Mouse (Mus musculus) limb, embryonic 10.5 days (tissue): Measurements from ENCODE around the gene Cped1. TPM values are rescaled to one million over a fixed set of nuclear protein-coding genes. Genes with fewer than 3 reads are reported as not detected.

Source experiments
- DNase-seq: peaks from one replicate; pipeline ENCODE4 v3.0.0-alpha.2; 2017; ENCODE audit warnings: low spot score
- H3K27ac ChIP-seq: fragments of 300-500 bp; sonication (generic); 2 replicates; pipeline ENCODE4 v1.5.1; 2016; ENCODE audit warnings: mild to moderate bottlenecking
- H3K27me3 ChIP-seq: fragments of 300-500 bp; sonication (generic); 2 replicates; pipeline ENCODE4 v1.6.1; 2016; ENCODE audit warnings: low read depth, mild to moderate bottlenecking; ENCODE audit not compliant: poor library complexity, severe bottlenecking
- H3K36me3 ChIP-seq: fragments of 300-500 bp; sonication (generic); 2 replicates; pipeline ENCODE4 v1.6.1; 2016; ENCODE audit warnings: mild to moderate bottlenecking, moderate library complexity
- H3K4me1 ChIP-seq: fragments of 300-500 bp; sonication (generic); 2 replicates; pipeline ENCODE4 v1.6.1; 2016
- H3K4me3 ChIP-seq: fragments of 300-500 bp; sonication (generic); 2 replicates; pipeline ENCODE4 v1.5.1; 2016; ENCODE audit warnings: mild to moderate bottlenecking, moderate library complexity
- H3K9me3 ChIP-seq: fragments of 300-500 bp; sonication (generic); replicated peaks from 2 replicates; pipeline ENCODE4 v1.6.1; 2016; ENCODE audit warnings: mild to moderate bottlenecking
- WGBS: fragments of 180-500 bp; shearing (Covaris S2); methylation state at CpG from one replicate; pipeline ENCODE4 v1.1.7; 2016; 5-methylcytosine and 5-hydroxymethylcytosine counted together
- polyA plus RNA-seq: library from polyadenylated mRNA; unstranded; fragments of >200 nt; fragmentation: Nextera tagmentation; extraction: Ambion mirVana; gene quantifications from 2 replicates; pipeline ENCODE4 v1.2.1, GENCODE M21; 2016

Gene Cped1
- polyA plus RNA-seq, 1 experiment from 2014 or later: 63.8 TPM

GRCm38 (mm10) chr6:22290790-22291189 is 305.1 kb downstream of the Cped1 start:
- Histone ChIP-seq H3K9me3 (no peaks in the 10 kb centered on the region), H3K27ac (no peak overlapping the region), H3K27me3 (peaks cover 44% of the 10 kb centered on the region), H3K4me3 (no peak overlapping the region), H3K36me3 (no peaks in the 10 kb centered on the region), H3K4me1 (peaks cover 31% of the 10 kb centered on the region)
- 72% methylated on average over 8 of the region's 8 CpGs for WGBS
- DNase-seq: no peak

GRCm38 (mm10) chr6:22292056-22292455 is 306.3 kb downstream of the Cped1 start:
- 37% methylated on average over 4 of the region's 4 CpGs for WGBS
- H3K4me1 ChIP-seq: peaks cover 31% of the 10 kb centered on the region
- no peaks in the 10 kb centered on the region for H3K36me3 ChIP-seq
- no peaks in the 10 kb centered on the region for H3K9me3 ChIP-seq
- no peak overlapping the region for H3K27ac ChIP-seq
- peaks cover 35% of the 10 kb centered on the region for H3K27me3 ChIP-seq
- no peak overlapping the region for H3K4me3 ChIP-seq
- DNase-seq: no peak

- H3K36me3 ChIP-seq: no peaks in the 10 kb centered on the region
- peaks cover 24% of the 10 kb centered on the region for H3K4me1 ChIP-seq
- 61% methylated on average over 3 of the region's 3 CpGs for WGBS
- H3K27me3 ChIP-seq: peaks cover 16% of the 10 kb centered on the region
- no peak overlapping the region for H3K4me3 ChIP-seq
- no peak for DNase-seq
- H3K9me3 ChIP-seq: no peaks in the 10 kb centered on the region
- no peak overlapping the region for H3K27ac ChIP-seq
Measured at GRCm38 (mm10) chr6:22293922-22294321, 308.2 kb downstream of the Cped1 start.

DNA sequence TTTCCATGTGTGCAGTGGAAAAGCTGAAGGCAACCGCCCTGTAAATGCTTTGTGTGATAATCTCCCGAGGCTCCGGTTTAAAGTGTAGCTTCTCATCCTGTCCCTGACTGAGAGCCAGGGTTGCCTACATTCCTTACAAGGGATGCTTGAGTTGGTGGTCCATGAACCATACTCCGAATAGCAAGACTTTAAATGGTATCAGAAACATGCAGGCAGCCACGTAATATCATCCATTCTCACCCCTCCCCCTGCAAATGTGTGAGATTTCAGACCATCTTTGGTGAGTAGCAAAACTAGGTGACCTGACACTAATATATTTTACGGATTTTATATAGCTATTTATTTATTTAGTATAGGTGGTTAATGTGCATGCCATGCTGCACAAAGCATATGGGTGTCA is 311.3 kb downstream of the Cped1 start:
- Histone ChIP-seq H3K4me1 (peaks cover 12% of the 10 kb centered on the region), H3K4me3 (no peak overlapping the region), H3K27me3 (no peaks in the 10 kb centered on the region), H3K36me3 (no peaks in the 10 kb centered on the region), H3K27ac (no peak overlapping the region), H3K9me3 (no peaks in the 10 kb centered on the region)
- no peak for DNase-seq
- WGBS: 87% methylated on average over 6 of the region's 6 CpGs

GRCm38 (mm10) chr6:22298059-22298458 is 312.3 kb downstream of the Cped1 start:
- DNase-seq: no peak
- no peak overlapping the region for H3K4me3 ChIP-seq
- no peaks in the 10 kb centered on the region for H3K36me3 ChIP-seq
- H3K27ac ChIP-seq: no peak overlapping the region
- H3K9me3 ChIP-seq: no peaks in the 10 kb centered on the region
- peaks cover 12% of the 10 kb centered on the region for H3K4me1 ChIP-seq
- 60% methylated on average over 14 of the region's 14 CpGs for WGBS
- no peaks in the 10 kb centered on the region for H3K27me3 ChIP-seq

Other genes starting within 250 kb of the Cped1 start
- gene Tspan12, start 133.4 kb upstream of the Cped1 start, polyA plus RNA-seq: 35.1 and 41.4 TPM in 2 replicates
- gene Ing3, start 36.3 kb upstream of the Cped1 start, polyA plus RNA-seq: 52.2 and 57.8 TPM in 2 replicates